Mouse (Mus musculus) thymus, adult 2 months (tissue): Measurements from ENCODE around the gene Plxnb2.

Source experiments
- CTCF ChIP-seq: fragments of 200-500 bp; IDR thresholded peaks from 2 replicates; pipeline ENCODE4 v1.5.1; 2012; ENCODE audit warnings: mild to moderate bottlenecking, control low read depth, low read length, moderate library complexity, borderline replicate concordance; ENCODE audit not compliant: control insufficient read depth, poor library complexity, insufficient read depth; ENCODE audit errors: extremely low read depth
- POLR2A ChIP-seq: fragments of 200-500 bp; IDR thresholded peaks from 2 replicates; pipeline ENCODE4 v1.6.1; 2012; ENCODE audit warnings: mild to moderate bottlenecking, low read length, control low read depth, moderate library complexity; ENCODE audit not compliant: control insufficient read depth, poor library complexity, insufficient read depth; ENCODE audit errors: extremely low read depth

- TF ChIP-seq POLR2A (no peak), CTCF (no peak)
These were observed 73.6 kb downstream of the Plxnb2 start for GRCm38 (mm10) chr15:89106976-89107375.
